Mouse (Mus musculus): Measurements from ENCODE around the gene Fa2h. TPM values are rescaled to one million over a fixed set of nuclear protein-coding genes. Genes with fewer than 3 reads are reported as not detected.
"Not testable (repeated sequence)": the region's sequence is repeated elsewhere in the genome, so short reads cannot be mapped to it uniquely, and the experiment has no call there.

Gene Fa2h
- polyA plus RNA-seq, 1 experiment from 2014 or later = 2.6 TPM

DNA sequence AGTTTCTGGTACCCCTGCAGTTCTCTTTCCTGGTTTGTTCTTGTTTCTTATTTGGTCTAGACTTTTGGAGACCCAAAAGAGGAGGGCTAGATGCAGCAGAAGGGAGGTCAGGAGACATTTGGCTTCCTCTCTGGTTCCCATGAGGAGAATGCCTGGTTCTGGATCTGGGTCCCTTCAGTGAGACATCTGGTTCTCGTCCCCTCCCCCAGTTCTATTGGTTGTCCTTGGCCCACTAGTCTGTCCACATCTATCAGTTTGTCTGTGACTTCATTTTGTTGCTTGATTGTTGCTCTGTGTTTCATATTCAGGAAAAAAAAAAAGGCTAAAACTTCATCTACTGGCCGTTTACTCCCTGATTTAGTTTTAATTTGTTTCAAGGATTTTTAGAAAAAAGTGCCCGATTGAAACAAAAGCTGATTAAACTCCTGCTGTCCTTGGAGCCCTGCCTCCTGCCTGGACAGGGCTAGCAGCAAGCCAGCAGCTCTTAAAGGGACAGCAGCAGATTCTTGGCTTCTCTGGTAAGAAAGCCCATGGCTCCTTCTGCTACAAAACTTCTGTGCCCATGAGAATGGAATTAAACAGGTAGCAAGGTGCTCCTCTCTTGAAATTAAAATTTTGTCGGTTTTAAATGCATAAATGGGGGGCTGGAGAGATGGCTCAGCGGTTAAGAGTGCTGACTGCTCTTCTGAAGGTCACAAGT, 88.4 kb downstream of the Fa2h start:
- Histone ChIP-seq H3K27me3 (replicated peaks; ENCODE audit: control insufficient read depth, insufficient read depth, low read length) (no peaks in the 10 kb centered on the region), H3K4me2 (replicated peaks; ENCODE audit: low read depth) (no peak overlapping the region), H3K9ac (ENCODE audit: low read depth, low read length) (no peak overlapping the region), H3K27ac (ENCODE audit: low read depth, low read length) (no peak overlapping the region), H3K9me3 (ENCODE audit: control insufficient read depth) (no peaks in the 10 kb centered on the region), H3K4me3 (ENCODE audit: low read depth, low read length) (no peak overlapping the region), H3K36me3 (ENCODE audit: control insufficient read depth, insufficient read depth) (no peaks in the 10 kb centered on the region), H3K4me1 (replicated peaks; ENCODE audit: control insufficient read depth, insufficient read depth, low read length) (no peaks in the 10 kb centered on the region)
- no peak for TF ChIP-seq CTCF (IDR thresholded peaks at IDR 0.05; ENCODE audit: low read depth)
- 37% methylated on average over 5 of the region's 5 CpGs for WGBS
- ATAC-seq = no peak

DNA sequence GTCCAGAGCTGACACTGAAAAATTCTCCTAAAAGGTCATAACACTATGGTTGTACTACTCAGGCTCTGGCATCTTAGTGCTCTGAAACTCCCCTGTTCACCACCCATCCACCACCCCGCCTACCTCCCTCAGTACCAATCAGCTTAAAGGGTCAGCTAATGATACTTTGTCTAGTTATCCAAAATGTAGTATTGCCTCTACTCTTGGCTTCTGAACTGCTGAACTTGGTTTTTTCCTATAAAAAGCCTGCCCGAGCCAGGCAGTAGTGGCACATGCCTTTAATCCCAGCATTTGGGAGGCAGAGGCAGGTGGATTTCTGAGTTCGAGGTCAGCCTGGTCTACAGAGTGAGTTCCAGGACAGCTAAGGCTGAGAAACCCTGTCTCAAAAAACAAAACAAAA, 89.3 kb downstream of the Fa2h start:
- no peak for ATAC-seq
- Histone ChIP-seq H3K27ac (ENCODE audit: low read depth, low read length) (no peak overlapping the region), H3K27me3 (replicated peaks; ENCODE audit: control insufficient read depth, insufficient read depth, low read length) (no peaks in the 10 kb centered on the region), H3K4me2 (replicated peaks; ENCODE audit: low read depth) (no peak overlapping the region), H3K4me3 (ENCODE audit: low read depth, low read length) (no peak overlapping the region), H3K9ac (ENCODE audit: low read depth, low read length) (no peak overlapping the region), H3K36me3 (ENCODE audit: control insufficient read depth, insufficient read depth) (no peaks in the 10 kb centered on the region), H3K4me1 (replicated peaks; ENCODE audit: control insufficient read depth, insufficient read depth, low read length) (no peaks in the 10 kb centered on the region), H3K9me3 (ENCODE audit: control insufficient read depth) (no peaks in the 10 kb centered on the region)
- WGBS = 93% methylated on average over 3 of the region's 3 CpGs
- no peak for TF ChIP-seq CTCF (IDR thresholded peaks at IDR 0.05; ENCODE audit: low read depth)

DNA sequence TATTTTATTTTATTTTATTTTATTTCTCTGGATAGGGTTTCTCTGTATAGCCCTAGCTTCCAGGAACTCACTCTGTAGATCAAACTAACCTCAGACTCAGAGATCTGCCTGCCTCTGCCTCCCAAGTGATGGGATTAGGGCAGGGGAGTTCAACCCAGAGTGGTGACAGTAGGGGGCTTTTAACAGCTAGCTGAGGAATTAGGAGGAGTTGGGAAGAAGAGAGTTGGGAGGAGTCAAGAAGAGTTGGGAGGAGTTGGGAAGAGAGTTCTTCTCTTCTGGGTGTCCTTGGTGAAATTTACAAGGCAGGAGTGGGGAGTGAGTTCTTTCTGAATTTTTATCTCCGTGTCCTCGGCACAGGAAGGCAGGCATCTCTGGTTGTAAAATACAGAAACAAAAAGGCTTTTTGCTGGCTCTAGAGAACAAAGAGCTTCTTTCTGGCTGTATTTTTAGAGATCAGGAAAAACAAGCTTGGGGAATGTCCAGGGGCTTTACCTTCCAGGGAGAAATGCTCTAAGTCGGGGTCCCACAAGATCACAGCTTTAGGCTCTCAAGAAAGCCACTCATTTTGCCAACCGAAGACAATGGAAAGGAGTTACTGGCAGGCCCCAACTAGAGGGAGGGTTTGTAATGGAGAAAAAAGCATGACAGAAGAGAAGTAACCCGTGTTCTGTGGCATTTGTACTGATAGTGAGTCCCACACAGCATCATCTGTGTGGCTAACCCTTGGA, 90.4 kb downstream of the Fa2h start:
- not testable (repeated sequence) for H3K27ac ChIP-seq (ENCODE audit: low read depth, low read length); H3K36me3 ChIP-seq (ENCODE audit: control insufficient read depth, insufficient read depth); H3K9me3 ChIP-seq (ENCODE audit: control insufficient read depth); H3K27me3 ChIP-seq (replicated peaks; ENCODE audit: control insufficient read depth, insufficient read depth, low read length); H3K4me1 ChIP-seq (replicated peaks; ENCODE audit: control insufficient read depth, insufficient read depth, low read length); ATAC-seq; H3K4me2 ChIP-seq (replicated peaks; ENCODE audit: low read depth); H3K4me3 ChIP-seq (ENCODE audit: low read depth, low read length); H3K9ac ChIP-seq (ENCODE audit: low read depth, low read length)
- WGBS = 75% methylated on average over 5 of the region's 5 CpGs

DNA sequence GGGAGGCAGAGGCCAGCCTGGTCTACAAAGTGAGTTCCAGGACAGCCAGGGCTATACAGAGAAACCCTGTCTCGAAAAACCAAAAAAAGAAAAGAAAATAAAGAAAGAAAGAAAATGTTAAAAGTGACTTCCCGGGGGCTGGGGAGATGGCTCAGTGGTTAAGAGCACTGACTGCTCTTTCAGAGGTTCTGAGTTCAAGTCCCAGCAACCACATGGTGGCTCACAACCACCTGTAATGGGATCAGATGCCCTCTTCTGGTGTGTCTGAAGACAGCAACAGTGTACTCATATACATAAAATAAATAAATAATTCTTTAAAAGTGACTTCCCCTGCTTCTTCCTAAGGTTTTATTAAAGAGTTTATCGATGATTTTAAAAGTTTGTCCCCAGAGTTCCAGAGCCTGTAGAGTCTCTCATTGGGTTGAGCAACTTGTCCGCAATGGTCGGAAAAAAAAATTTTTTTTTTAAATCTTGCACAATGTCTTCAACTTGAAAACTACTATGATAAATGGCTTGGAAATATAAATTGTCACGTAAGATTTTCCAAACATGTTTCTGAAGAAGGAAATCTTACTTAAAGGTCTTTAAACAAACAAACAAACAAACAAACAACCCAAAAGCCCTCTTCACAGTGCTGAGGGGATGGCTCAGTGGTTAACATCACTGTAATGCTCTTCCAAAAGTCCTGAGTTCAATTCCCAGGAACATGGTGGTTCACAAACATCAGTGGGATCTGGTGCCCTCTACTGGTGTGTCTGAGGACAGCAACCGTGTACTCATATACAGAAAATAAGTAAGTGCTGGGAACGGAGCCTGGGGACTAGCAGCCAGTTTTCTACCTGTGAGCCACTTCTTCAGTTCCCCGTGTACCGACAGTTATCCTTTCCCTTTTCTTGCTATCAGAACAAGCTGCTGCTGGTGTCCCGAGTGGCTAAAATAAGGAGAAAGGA, 92.8 kb downstream of the Fa2h start:
- peak overlapping the region; percentile 95; the same call in 1 of the 2 replicates for H3K4me3 ChIP-seq (ENCODE audit: low read depth, low read length)
- no peaks in the 10 kb centered on the region for H3K36me3 ChIP-seq (ENCODE audit: control insufficient read depth, insufficient read depth)
- peak overlapping the region; percentile 73 for H3K4me2 ChIP-seq (replicated peaks; ENCODE audit: low read depth)
- 63% methylated on average over 11 of the region's 11 CpGs for WGBS
- H3K4me1 ChIP-seq (replicated peaks; ENCODE audit: control insufficient read depth, insufficient read depth, low read length) = no peaks in the 10 kb centered on the region
- peak; percentile 61 for TF ChIP-seq CTCF (IDR thresholded peaks at IDR 0.05; ENCODE audit: low read depth)
- no peaks in the 10 kb centered on the region for H3K9me3 ChIP-seq (ENCODE audit: control insufficient read depth)
- no peak overlapping the region for H3K9ac ChIP-seq (ENCODE audit: low read depth, low read length)
- no peak overlapping the region for H3K27ac ChIP-seq (ENCODE audit: low read depth, low read length)
- ATAC-seq = no peak
- no peaks in the 10 kb centered on the region for H3K27me3 ChIP-seq (replicated peaks; ENCODE audit: control insufficient read depth, insufficient read depth, low read length)

DNA sequence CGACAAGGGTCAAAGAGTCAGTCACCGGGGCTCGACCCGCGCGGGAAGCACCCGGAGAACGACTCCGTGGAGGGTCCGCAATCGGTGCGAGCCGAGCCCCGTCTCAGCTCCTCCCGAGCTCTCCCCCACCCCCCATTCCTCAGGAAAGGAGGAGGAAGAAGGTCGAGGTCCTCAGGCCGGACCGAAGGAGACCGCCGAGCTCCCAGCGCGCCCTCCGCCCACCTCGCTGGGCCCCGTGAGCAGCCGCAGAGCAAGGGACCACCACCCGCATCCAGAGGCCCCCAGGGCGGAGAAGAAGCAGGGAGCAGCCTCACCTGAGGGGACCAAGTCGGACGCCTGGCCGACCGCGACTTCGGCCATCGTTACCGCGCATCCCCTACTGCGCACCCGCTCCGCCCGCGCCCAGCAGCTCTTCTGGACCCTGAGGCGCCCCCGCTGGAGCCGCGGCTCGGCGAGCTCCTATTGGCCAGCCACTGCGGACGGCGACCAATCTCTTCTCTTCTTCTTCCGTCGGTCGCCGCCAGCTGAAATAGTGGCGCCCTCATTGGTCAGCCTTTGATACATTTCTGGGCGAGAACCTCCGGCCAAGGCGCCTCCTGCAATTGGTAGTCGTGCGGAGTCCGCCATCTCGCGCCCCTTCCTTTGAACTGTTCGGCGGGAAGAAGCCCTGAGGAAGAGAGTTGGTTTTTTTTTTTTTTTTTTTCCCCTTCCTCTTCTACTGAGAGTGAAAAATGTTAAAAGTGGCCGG, 93.6 kb downstream of the Fa2h start, which contains the start of gene Rfwd3:
TSS of gene Rfwd3 (minus strand) at position 402 of the 748 bp plus-strand sequence.
- under 1% methylated on average over 63 of the region's 67 CpGs for WGBS
- peak; percentile 99 for ATAC-seq
- Histone ChIP-seq H3K9ac (ENCODE audit: low read depth, low read length) (peak within 1 kb of the TSS; percentile 94), H3K36me3 (ENCODE audit: control insufficient read depth, insufficient read depth) (peaks cover under 1% of the 10 kb centered on the region; the same call in 1 of the 2 replicates), H3K4me1 (replicated peaks; ENCODE audit: control insufficient read depth, insufficient read depth, low read length) (no peaks in the 10 kb centered on the region), H3K4me2 (replicated peaks; ENCODE audit: low read depth) (peak within 1 kb of the TSS; percentile 73), H3K27ac (ENCODE audit: low read depth, low read length) (peak within 1 kb of the TSS; percentile 79), H3K27me3 (replicated peaks; ENCODE audit: control insufficient read depth, insufficient read depth, low read length) (no peaks in the 10 kb centered on the region), H3K4me3 (ENCODE audit: low read depth, low read length) (peak within 1 kb of the TSS; percentile 95), H3K9me3 (ENCODE audit: control insufficient read depth) (no peaks in the 10 kb centered on the region)
- peak; percentile 49 for TF ChIP-seq CTCF (IDR thresholded peaks at IDR 0.05; ENCODE audit: low read depth)

Measured in intestine, postnatal 0 days (tissue).